21 mouse cellular contexts compared by ENCODE assay signal in the genomic region with DNA sequence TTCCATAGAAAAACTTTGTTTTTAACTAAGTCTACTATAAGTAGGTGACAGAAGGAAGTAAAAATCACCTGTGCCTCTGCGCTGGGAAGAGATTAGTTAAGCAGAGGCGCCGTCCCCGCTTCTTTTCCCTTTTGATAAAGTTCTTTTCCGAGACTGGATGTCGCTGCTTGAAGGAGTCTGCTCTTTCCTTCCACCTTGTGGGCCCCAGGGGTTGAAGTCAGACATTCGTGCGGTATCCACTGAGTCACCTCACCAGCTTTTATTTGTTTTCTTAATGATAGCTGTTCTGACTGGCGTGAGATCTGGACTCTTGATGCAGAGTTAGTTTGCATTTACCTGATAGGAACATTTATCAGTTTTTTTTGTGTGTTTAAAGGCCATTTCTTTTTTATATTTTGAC.
A peak's percentile ranks its signal among the peaks of the same experiment; 100 is the strongest.
DNase-seq lines count a peak whose midpoint lies in the region; ATAC-seq lines count a peak whose summit lies in the region.
"Had no signal": no experiment of that assay in that cellular context is flagged by ENCODE, and none has a peak within 500 bp of the region (broad histone marks: within the 10 kb centered on the region; RNA-seq: fewer than 3 reads in every experiment).

No protein-coding gene starts in this region.

- no peak overlapping the region for H3K4me2 ChIP-seq in intestine, embryonic 16.5 days (ENCODE audit: low read depth, low read length)
- H3K4me2 ChIP-seq in stomach, embryonic 15.5 days, result no peak overlapping the region
- H3K4me2 ChIP-seq: embryonic facial prominence, embryonic 13.5 days; embryonic facial prominence, embryonic 15.5 days; forebrain, embryonic 13.5 days; forebrain, embryonic 15.5 days had no signal

- no peak overlapping the region for H3K9ac ChIP-seq in intestine, embryonic 16.5 days (ENCODE audit: low read depth, low read length)
- no peak overlapping the region for H3K9ac ChIP-seq in stomach, embryonic 15.5 days
- H3K9ac ChIP-seq: embryonic facial prominence, embryonic 13.5 days; embryonic facial prominence, embryonic 15.5 days; forebrain, embryonic 13.5 days; forebrain, embryonic 15.5 days; forebrain, postnatal 0 days had no signal

- H3K4me1 ChIP-seq in intestine, embryonic 16.5 days (ENCODE audit: control insufficient read depth, insufficient read depth, low read length), result 0 out of 2 replicates have a peak, but pooled peaks cover 3% of the 10 kb centered on the region
- H3K4me1 ChIP-seq in stomach, embryonic 15.5 days, result no peaks in the 10 kb centered on the region
- H3K4me1 ChIP-seq: embryonic facial prominence, embryonic 15.5 days; forebrain, embryonic 15.5 days had no signal

- WGBS in intestine, embryonic 16.5 days, result 49% methylated on average over 9 of the region's 9 CpGs
- WGBS in stomach, embryonic 15.5 days, result 43% methylated on average over 9 of the region's 9 CpGs

- peak; percentile 88 for ATAC-seq in intestine, embryonic 16.5 days
- peak; percentile 75; the same call in 1 of the 2 replicates for ATAC-seq in stomach, embryonic 15.5 days (ENCODE audit: insufficient read depth, low FRiP score, low read depth)
- ATAC-seq: activated CD4-positive, CD25-positive, alpha-beta regulatory T cell, adult 4 months; forebrain, embryonic 13.5 days; forebrain, embryonic 15.5 days; forebrain, postnatal 0 days had no signal

- H3K27ac ChIP-seq in intestine, embryonic 16.5 days (ENCODE audit: low read length), result no peak overlapping the region
- no peak overlapping the region for H3K27ac ChIP-seq in stomach, embryonic 15.5 days
- H3K27ac ChIP-seq: embryonic facial prominence, embryonic 13.5 days; embryonic facial prominence, embryonic 15.5 days; forebrain, embryonic 13.5 days; forebrain, embryonic 15.5 days had no signal

- intact Hi-C loops in left cerebral cortex, postnatal 4 days (cut with DNase I), result no loop called here

- peak; percentile 25 for DNase-seq in urinary bladder, postnatal 14 days (ENCODE audit: low spot score)
- no peak for DNase-seq in urinary bladder, postnatal 25 days (ENCODE audit: low spot score)
- no peak for DNase-seq in left cerebral cortex, adult 8-10 months (ENCODE audit: low spot score in 2 of 2)
- DNase-seq in T-cell, adult 2 months (ENCODE audit: low spot score), result no peak
- DNase-seq in left cerebral cortex, postnatal 4 days, result no peak
- DNase-seq: adrenal gland, adult 8-10 months; adrenal gland, postnatal 14 days; adrenal gland, postnatal 36 days; cerebellum, adult 11-12 months; cerebellum, adult 2 months; cerebellum, adult 9-10 months; cerebellum, postnatal 10 days; cerebellum, postnatal 25 days; forebrain, postnatal 0 days had no signal

- no peaks in the 10 kb centered on the region for H3K9me3 ChIP-seq in intestine, embryonic 16.5 days (ENCODE audit: control insufficient read depth, low read length)
- no peaks in the 10 kb centered on the region for H3K9me3 ChIP-seq in stomach, embryonic 15.5 days
- H3K9me3 ChIP-seq: embryonic facial prominence, embryonic 13.5 days; embryonic facial prominence, embryonic 15.5 days; forebrain, embryonic 13.5 days; forebrain, embryonic 15.5 days had no signal

- no peaks in the 10 kb centered on the region for H3K36me3 ChIP-seq in intestine, embryonic 16.5 days (ENCODE audit: control insufficient read depth, insufficient read depth, low read length)
- no peaks in the 10 kb centered on the region for H3K36me3 ChIP-seq in stomach, embryonic 15.5 days
- H3K36me3 ChIP-seq: embryonic facial prominence, embryonic 13.5 days; embryonic facial prominence, embryonic 15.5 days; forebrain, embryonic 15.5 days had no signal

- no peak overlapping the region for H3K4me3 ChIP-seq in intestine, embryonic 16.5 days (ENCODE audit: low read length)
- H3K4me3 ChIP-seq in stomach, embryonic 15.5 days (replicated peaks), result no peak overlapping the region
- H3K4me3 ChIP-seq: embryonic facial prominence, embryonic 13.5 days; embryonic facial prominence, embryonic 15.5 days; forebrain, embryonic 13.5 days; forebrain, embryonic 15.5 days had no signal

- H3K27me3 ChIP-seq in intestine, embryonic 16.5 days (replicated peaks; ENCODE audit: control insufficient read depth, insufficient read depth, low read length), result no peaks in the 10 kb centered on the region
- H3K27me3 ChIP-seq in stomach, embryonic 15.5 days (replicated peaks), result no peaks in the 10 kb centered on the region
- H3K27me3 ChIP-seq: embryonic facial prominence, embryonic 13.5 days; embryonic facial prominence, embryonic 15.5 days; forebrain, embryonic 13.5 days; forebrain, embryonic 15.5 days had no signal
